Mouse (Mus musculus) MEL (cell line): ENCODE measurements around the gene Hsbp1. TPM values are rescaled to one million over a fixed set of nuclear protein-coding genes. Genes with fewer than 3 reads are reported as not detected.

Experiments used
- DNase-seq: peaks from one replicate; pipeline ENCODE4 v3.0.0; 2011; ENCODE audit warnings: low read depth, low spot score
- H3K27ac ChIP-seq: 2 replicates; pipeline ENCODE4 v1.5.1; 2012; ENCODE audit warnings: low read depth, mild to moderate bottlenecking, control low read depth, low read length, moderate library complexity; ENCODE audit not compliant: control insufficient read depth
- H3K27me3 ChIP-seq, 2 experiments: fragments of 150-350 bp in 1 of 2; sonication (generic) in 1 of 2; 2 replicates each; pipeline ENCODE4 v1.6.1; 2012; ENCODE audit warnings: low read length in 2 of 2, mild to moderate bottlenecking in 2 of 2, improper control_type of control experiment in 1 of 2, moderate library complexity in 1 of 2; ENCODE audit not compliant: insufficient read depth in 2 of 2, control insufficient read depth in 1 of 2
- H3K36me3 ChIP-seq, 2 experiments: 2 replicates each; pipeline ENCODE4 v1.6.1; 2012 to 2014; ENCODE audit warnings: low read length in 2 of 2, improper control_type of control experiment in 1 of 2, inconsistent platforms in 1 of 2, mild to moderate bottlenecking in 1 of 2; ENCODE audit not compliant: insufficient read depth in 2 of 2, control insufficient read depth in 1 of 2
- H3K4me1 ChIP-seq, 2 experiments: fragments of 150-350 bp in 1 of 2; sonication (generic) in 1 of 2; 2 replicates each; pipeline ENCODE4 v1.6.1; 2012; ENCODE audit warnings: low read length in 2 of 2, improper control_type of control experiment in 1 of 2, mild to moderate bottlenecking in 1 of 2; ENCODE audit not compliant: insufficient read depth in 2 of 2, control insufficient read depth in 1 of 2
- H3K4me3 ChIP-seq, 2 experiments: fragments of 150-350 bp in 1 of 2; sonication (generic) in 1 of 2; 2 replicates each; pipeline ENCODE4 v1.5.1; 2012; ENCODE audit warnings: low read depth in 2 of 2, low read length in 2 of 2, mild to moderate bottlenecking in 2 of 2, moderate library complexity in 2 of 2, control low read depth in 1 of 2, improper control_type of control experiment in 1 of 2; ENCODE audit not compliant: control insufficient read depth in 1 of 2, insufficient read depth in 1 of 2
- H3K79me2 ChIP-seq: 2 replicates; pipeline ENCODE4 v1.6.1; 2012; ENCODE audit warnings: mild to moderate bottlenecking, low read length, moderate library complexity; ENCODE audit not compliant: control insufficient read depth, poor library complexity, insufficient read depth
- H3K9ac ChIP-seq: 2 replicates; pipeline ENCODE4 v1.6.1; 2012; ENCODE audit warnings: low read depth, mild to moderate bottlenecking, control low read depth, low read length, moderate library complexity; ENCODE audit not compliant: control insufficient read depth, poor library complexity, severe bottlenecking
- H3K9me3 ChIP-seq: fragments of 150-350 bp; sonication (generic); replicated peaks from 2 replicates; pipeline ENCODE4 v1.6.1; 2012; ENCODE audit warnings: mild to moderate bottlenecking, low read length, improper control_type of control experiment, moderate library complexity; ENCODE audit not compliant: insufficient read depth
- BHLHE40 ChIP-seq: IDR thresholded peaks from 2 replicates; pipeline ENCODE4 v1.6.1; 2012; ENCODE audit warnings: low read depth, mild to moderate bottlenecking, inconsistent platforms, low read length, improper control_type of control experiment, borderline replicate concordance
- CHD1 ChIP-seq: IDR thresholded peaks from 2 replicates; pipeline ENCODE4 v1.6.1; 2012; ENCODE audit warnings: low read depth, mild to moderate bottlenecking, inconsistent platforms, low read length, improper control_type of control experiment
- GABPA ChIP-seq: IDR thresholded peaks from 2 replicates; pipeline ENCODE4 v1.6.1; 2012; ENCODE audit warnings: low read depth, mild to moderate bottlenecking, inconsistent platforms, low read length, improper control_type of control experiment, moderate library complexity
- JUND ChIP-seq: IDR thresholded peaks from 2 replicates; pipeline ENCODE4 v1.6.1; 2011; ENCODE audit warnings: low read depth, mild to moderate bottlenecking, improper control_type of control experiment, low read length
- KAT2A ChIP-seq: conservative IDR thresholded peaks from 2 replicates; pipeline ENCODE4 v1.6.1; 2012; ENCODE audit warnings: low read depth, low read length, improper control_type of control experiment, inconsistent platforms
- MEF2A ChIP-seq: IDR thresholded peaks from 2 replicates; pipeline ENCODE4 v1.6.1; 2014; ENCODE audit warnings: low read depth, mild to moderate bottlenecking, inconsistent platforms, low read length, improper control_type of control experiment; ENCODE audit not compliant: poor library complexity, insufficient replicate concordance, severe bottlenecking; ENCODE audit errors: extremely low read depth
- MXI1 ChIP-seq: IDR thresholded peaks from 2 replicates; pipeline ENCODE4 v1.6.1; 2011; ENCODE audit warnings: mild to moderate bottlenecking, low read depth, low read length, improper control_type of control experiment
- MYB ChIP-seq: IDR thresholded peaks from 2 replicates; pipeline ENCODE4 v1.6.1; 2011; ENCODE audit warnings: mild to moderate bottlenecking, low read depth, low read length, improper control_type of control experiment
- MYC ChIP-seq: IDR thresholded peaks from 2 replicates; pipeline ENCODE4 v1.6.1; 2011; ENCODE audit warnings: low read depth, mild to moderate bottlenecking, low read length, improper control_type of control experiment, moderate library complexity
- NELFE ChIP-seq: IDR thresholded peaks from 2 replicates; pipeline ENCODE4 v1.6.1; 2011; ENCODE audit warnings: low read depth, low read length, improper control_type of control experiment
- NRF1 ChIP-seq: IDR thresholded peaks from 2 replicates; pipeline ENCODE4 v1.6.1; 2014; ENCODE audit warnings: low read depth, mild to moderate bottlenecking, inconsistent platforms, low read length, improper control_type of control experiment, moderate library complexity; ENCODE audit not compliant: poor library complexity, insufficient read depth, severe bottlenecking
- POLR2AphosphoS2 ChIP-seq: IDR thresholded peaks from 2 replicates; pipeline ENCODE4 v1.6.1; 2011; ENCODE audit warnings: low read length, improper control_type of control experiment
- POLR2AphosphoS5 ChIP-seq: IDR thresholded peaks from 2 replicates; pipeline ENCODE4 v1.6.1; 2012; ENCODE audit warnings: low read depth, borderline replicate concordance, mild to moderate bottlenecking, inconsistent platforms, low read length, moderate library complexity, mixed read lengths
- RAD21 ChIP-seq: IDR thresholded peaks from 2 replicates; pipeline ENCODE4 v1.6.1; 2011; ENCODE audit warnings: mild to moderate bottlenecking, low read depth, low read length, improper control_type of control experiment
- RCOR1 ChIP-seq: IDR thresholded peaks from 2 replicates; pipeline ENCODE4 v1.6.1; 2012; ENCODE audit warnings: low read depth, mild to moderate bottlenecking, inconsistent platforms, low read length, improper control_type of control experiment
- SIN3A ChIP-seq: IDR thresholded peaks from 2 replicates; pipeline ENCODE4 v1.6.1; 2012; ENCODE audit warnings: low read length, improper control_type of control experiment, inconsistent platforms
- SMC3 ChIP-seq: IDR thresholded peaks from 2 replicates; pipeline ENCODE4 v1.6.1; 2011; ENCODE audit warnings: low read depth, low read length, improper control_type of control experiment
- TAL1 ChIP-seq: IDR thresholded peaks from 2 replicates; pipeline ENCODE4 v1.6.1; 2012; ENCODE audit warnings: mild to moderate bottlenecking, inconsistent platforms, low read length, moderate library complexity, mixed read lengths
- USF2 ChIP-seq, 2 experiments: IDR thresholded peaks; 2 replicates each; pipeline ENCODE4 v1.6.1; 2011 to 2012; ENCODE audit warnings: improper control_type of control experiment in 2 of 2, low read length in 2 of 2, borderline replicate concordance in 1 of 2, inconsistent platforms in 1 of 2, low read depth in 1 of 2, mild to moderate bottlenecking in 1 of 2; ENCODE audit not compliant: insufficient read depth in 1 of 2
- ZC3H11A ChIP-seq: IDR thresholded peaks from 2 replicates; pipeline ENCODE4 v1.6.1; 2012; ENCODE audit warnings: low read depth, mild to moderate bottlenecking, inconsistent platforms, low read length, improper control_type of control experiment
- ZKSCAN1 ChIP-seq: IDR thresholded peaks from 2 replicates; pipeline ENCODE4 v1.6.1; 2012; ENCODE audit warnings: low read depth, mild to moderate bottlenecking, inconsistent platforms, low read length, improper control_type of control experiment, moderate library complexity
- ZMIZ1 ChIP-seq: IDR thresholded peaks from 2 replicates; pipeline ENCODE4 v1.6.1; 2012; ENCODE audit warnings: low read depth, mild to moderate bottlenecking, inconsistent platforms, low read length, improper control_type of control experiment, moderate library complexity
- ZNF384 ChIP-seq: IDR thresholded peaks from 2 replicates; pipeline ENCODE4 v1.6.1; 2012; ENCODE audit warnings: low read depth, mild to moderate bottlenecking, inconsistent platforms, low read length, improper control_type of control experiment
- polyA plus RNA-seq, 2 experiments: library from polyadenylated mRNA; stranded (reverse) in 1 of 2; unstranded in 1 of 2; fragments of >175 nt in 1 of 2; fragments of >200 nt in 1 of 2; gene quantifications; 2 replicates each; pipeline versions ENCODE4 v1.2.1 to v1.2.4; 2012; ENCODE audit warnings: low replicate concordance in 2 of 2, low read depth in 1 of 2; ENCODE audit not compliant: insufficient read length in 2 of 2, insufficient read depth in 1 of 2, missing spikeins in 1 of 2
- total RNA-seq: library from RNA; depleted of rRNA; stranded (reverse); fragments of 300-350 nt; gene quantifications from 2 replicates; pipeline ENCODE4 v1.2.3, GENCODE M21; 2012

The Hsbp1 gene
- total and polyA plus RNA-seq, 3 experiments: 109 to 128 TPM; not detected in 1

DNA sequence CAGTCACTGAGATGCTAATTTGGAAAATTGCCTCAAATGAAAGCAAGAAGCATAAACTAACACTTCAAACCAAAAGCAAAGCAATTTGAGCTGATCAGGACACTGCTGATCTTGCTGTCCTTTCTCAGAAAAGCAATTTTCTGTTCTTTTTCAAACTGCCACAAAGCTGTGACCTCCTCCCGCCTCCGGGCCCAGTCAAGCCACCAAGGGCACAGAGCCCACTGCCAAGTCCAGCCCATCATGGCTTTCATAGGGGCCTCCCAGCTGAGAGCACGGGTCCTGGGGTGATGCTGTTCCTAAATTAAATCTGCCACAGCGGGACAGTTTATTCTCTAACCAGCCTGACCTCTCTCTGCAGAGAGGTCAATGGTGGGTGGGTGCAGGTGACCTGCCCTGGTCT lies 4.7 kb upstream of the Hsbp1 start:
- Histone ChIP-seq H3K27me3 (no peaks in the 10 kb centered on the region), H3K79me2 (peaks cover 2% of the 10 kb centered on the region; the same call in 1 of the 2 replicates), H3K9ac (no peak overlapping the region), H3K4me3 (no peak overlapping the region), H3K4me1 (peaks cover 0 to 8% of the 10 kb centered on the region in 2 experiments; a peak in 2 of 4 replicates), H3K36me3 (peaks cover 0 to 4% of the 10 kb centered on the region in 2 experiments; a peak in 1 of 4 replicates), H3K9me3 (no peaks in the 10 kb centered on the region), H3K27ac (no peak overlapping the region)
- TF ChIP-seq USF2 (IDR thresholded peaks at IDR 0.05; ENCODE audit: borderline replicate concordance in 1 of 2, insufficient read depth in 1 of 2, low read depth in 1 of 2, low read length in 2 of 2) (no peak), SMC3 (no peak), MYB (no peak), POLR2AphosphoS2 (no peak), POLR2AphosphoS5 (no peak), RCOR1 (no peak), ZC3H11A (no peak), ZNF384 (no peak), MXI1 (no peak), ZKSCAN1 (no peak), MEF2A (no peak), ZMIZ1 (no peak)
- no peak for DNase-seq

DNA sequence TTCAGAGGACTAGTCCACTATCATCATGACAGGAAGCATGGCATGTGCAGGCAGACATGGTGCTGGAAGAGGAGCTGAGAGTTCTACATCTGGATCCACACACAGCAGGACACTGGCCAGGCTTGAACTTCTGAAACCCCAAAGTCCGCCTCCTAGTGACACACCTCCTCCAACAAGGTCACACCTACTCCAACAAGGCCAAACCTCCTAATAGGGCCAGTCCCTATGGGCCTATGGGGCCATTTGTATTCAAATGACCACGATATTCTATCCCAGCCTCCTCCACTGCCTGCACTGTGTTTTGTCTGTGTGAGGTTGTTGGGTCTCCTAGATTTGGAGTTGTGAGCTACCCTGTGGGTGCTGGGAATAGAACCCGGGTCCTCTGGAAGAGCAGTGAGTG lies 682 bp upstream of the Hsbp1 start:
- no peak for DNase-seq
- peaks cover 5 to 20% of the 10 kb centered on the region in 2 experiments for H3K36me3 ChIP-seq
- H3K9ac ChIP-seq: no peak overlapping the region
- no peaks in the 10 kb centered on the region for H3K27me3 ChIP-seq
- no peaks in the 10 kb centered on the region for H3K9me3 ChIP-seq
- peak overlapping the region; percentile 38 to 39; a peak in 3 of 4 replicates for H3K4me3 ChIP-seq
- peaks cover 14% of the 10 kb centered on the region for H3K79me2 ChIP-seq
- peaks cover 6 to 18% of the 10 kb centered on the region in 2 experiments for H3K4me1 ChIP-seq
- TF ChIP-seq RAD21 (no peak), RCOR1 (no peak), SMC3 (no peak), CHD1 (no peak), NRF1 (no peak), MYC (no peak), GABPA (no peak), TAL1 (no peak), NELFE (no peak), JUND (no peak), MEF2A (no peak), USF2 (IDR thresholded peaks at IDR 0.05; ENCODE audit: borderline replicate concordance in 1 of 2, insufficient read depth in 1 of 2, low read depth in 1 of 2, low read length in 2 of 2) (no peak), BHLHE40 (no peak), KAT2A (no peak), POLR2AphosphoS5 (no peak), SIN3A (no peak)
- no peak overlapping the region for H3K27ac ChIP-seq
